Mouse (Mus musculus) intestine, embryonic 16.5 days (tissue): ENCODE measurements around the gene Ralgds. TPM values are rescaled to one million over a fixed set of nuclear protein-coding genes. Genes with fewer than 3 reads are reported as not detected.
"Not testable (repeated sequence)": the region's sequence is repeated elsewhere in the genome, so short reads cannot be mapped to it uniquely, and the experiment has no call there.

Experiments
- ATAC-seq: fragments of 200-750 bp; cut with Nextera tagmentation; 2 replicates; pipeline ENCODE4 v1.8.0; 2017; ENCODE audit warnings: moderate TSS enrichment, moderate library complexity
- H3K27ac ChIP-seq: fragments of 300-500 bp; sonication (generic); 2 replicates; pipeline ENCODE4 v1.5.1; 2014; ENCODE audit warnings: mild to moderate bottlenecking, low read length
- H3K27me3 ChIP-seq: fragments of 300-500 bp; sonication (generic); replicated peaks from 2 replicates; pipeline ENCODE4 v1.6.1; 2014; ENCODE audit warnings: low read length, control low read depth, mixed read lengths; ENCODE audit not compliant: control insufficient read depth, insufficient read depth
- H3K36me3 ChIP-seq: fragments of 300-500 bp; sonication (generic); 2 replicates; pipeline ENCODE4 v1.6.1; 2014; ENCODE audit warnings: low read length, control low read depth; ENCODE audit not compliant: control insufficient read depth, insufficient read depth
- H3K4me1 ChIP-seq: fragments of 300-500 bp; sonication (generic); 2 replicates; pipeline ENCODE4 v1.6.1; 2014; ENCODE audit warnings: low read length, control low read depth, mixed read lengths; ENCODE audit not compliant: control insufficient read depth, insufficient read depth
- H3K4me2 ChIP-seq: fragments of 300-500 bp; sonication (generic); 2 replicates; pipeline ENCODE4 v1.6.1; 2014; ENCODE audit warnings: low read depth, low read length, control low read depth
- H3K4me3 ChIP-seq: fragments of 300-500 bp; sonication (generic); 2 replicates; pipeline ENCODE4 v1.5.1; 2014; ENCODE audit warnings: mild to moderate bottlenecking, low read length
- H3K9ac ChIP-seq: fragments of 300-500 bp; sonication (generic); 2 replicates; pipeline ENCODE4 v1.6.1; 2014; ENCODE audit warnings: low read depth, low read length
- H3K9me3 ChIP-seq: fragments of 300-500 bp; sonication (generic); 2 replicates; pipeline ENCODE4 v1.6.1; 2016; ENCODE audit warnings: low read length, control low read depth; ENCODE audit not compliant: control insufficient read depth
- WGBS: fragments of 180-500 bp; shearing (Covaris S2); extraction: QIAGEN DNeasy Blood & Tissue Kit; methylation state at CpG from one replicate; pipeline ENCODE4 v1.1.7; 2014; 5-methylcytosine and 5-hydroxymethylcytosine counted together
- polyA plus RNA-seq: library from polyadenylated mRNA; unstranded; fragments of >200 nt; fragmentation: Nextera tagmentation; extraction: Ambion mirVana; gene quantifications from 2 replicates; pipeline ENCODE4 v1.2.1, GENCODE M21; 2015

Ralgds gene
- polyA plus RNA-seq: 19.1 and 21.5 TPM in 2 replicates

DNA sequence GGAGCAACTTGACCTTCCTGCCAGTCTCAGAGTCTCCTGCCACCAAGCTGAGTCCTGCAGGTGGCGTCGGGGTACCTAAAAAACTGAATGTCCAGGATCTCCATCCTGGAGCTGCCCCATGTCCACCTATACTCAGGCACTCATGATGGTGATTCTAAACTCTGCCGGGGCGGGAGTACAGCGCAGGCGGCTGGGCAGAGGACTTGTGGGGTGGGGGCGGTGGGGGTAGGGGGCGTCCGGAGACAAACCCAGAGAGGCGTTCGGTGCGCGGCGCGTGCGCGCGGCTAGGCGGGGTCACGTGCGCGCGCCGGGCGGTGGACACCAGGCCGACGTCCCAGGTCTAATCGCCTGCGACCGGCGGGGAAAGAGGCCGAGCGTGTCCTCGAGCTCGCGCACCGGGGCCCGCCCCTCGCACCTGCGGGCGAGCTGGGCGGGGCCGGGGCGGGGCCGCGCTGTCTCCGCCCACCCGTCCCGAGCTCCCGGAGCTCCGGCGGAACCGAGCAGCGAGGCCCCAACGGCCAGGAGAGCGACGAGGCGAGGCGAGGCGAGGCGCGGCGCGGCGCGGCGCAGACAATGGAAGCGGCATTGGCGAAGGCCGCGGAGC is at the start of gene Ralgds:
Gene Ralgds, plus strand, starts transcription at position 328 of the 604 bp plus-strand sequence.
- H3K36me3 ChIP-seq: no peaks in the 10 kb centered on the region
- no peaks in the 10 kb centered on the region for H3K9me3 ChIP-seq
- peak within 1 kb of the TSS; percentile 76 for H3K27ac ChIP-seq
- peak within 1 kb of the TSS; percentile 86 for H3K9ac ChIP-seq
- peaks cover 25% of the 10 kb centered on the region for H3K4me1 ChIP-seq
- peak; percentile 77 for ATAC-seq
- H3K4me2 ChIP-seq: peak within 1 kb of the TSS; percentile 98
- H3K4me3 ChIP-seq: peak within 1 kb of the TSS; percentile 77
- no peaks in the 10 kb centered on the region for H3K27me3 ChIP-seq
- under 1% methylated on average over 51 of the region's 71 CpGs for WGBS

DNA sequence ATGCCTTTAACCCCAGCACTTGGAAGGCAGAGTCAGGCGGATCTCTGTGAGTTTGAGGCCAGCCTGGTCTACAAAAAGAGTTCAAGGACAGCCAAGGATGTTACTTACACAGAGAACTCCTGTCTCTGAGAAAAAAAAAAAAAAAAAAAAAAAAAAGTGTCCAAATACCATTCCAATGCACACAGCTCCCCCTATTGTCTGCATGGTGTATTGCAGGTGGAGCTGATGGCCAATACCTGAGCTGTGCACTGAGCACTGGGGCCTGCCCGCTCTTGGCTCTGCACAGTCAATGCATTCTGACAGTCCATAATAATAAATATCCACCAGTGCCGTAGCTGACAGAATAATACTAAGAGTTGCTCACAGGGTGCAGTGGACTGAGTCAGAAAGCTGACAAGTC is 49.0 kb upstream of the Ralgds start:
- Histone ChIP-seq H3K9ac (no peak overlapping the region), H3K27ac (no peak overlapping the region), H3K4me2 (no peak overlapping the region), H3K36me3 (no peaks in the 10 kb centered on the region), H3K4me1 (peaks cover 12% of the 10 kb centered on the region), H3K4me3 (no peak overlapping the region), H3K9me3 (no peaks in the 10 kb centered on the region), H3K27me3 (no peaks in the 10 kb centered on the region)
- no peak for ATAC-seq
- WGBS: 57% methylated on average over 3 of the region's 3 CpGs

DNA sequence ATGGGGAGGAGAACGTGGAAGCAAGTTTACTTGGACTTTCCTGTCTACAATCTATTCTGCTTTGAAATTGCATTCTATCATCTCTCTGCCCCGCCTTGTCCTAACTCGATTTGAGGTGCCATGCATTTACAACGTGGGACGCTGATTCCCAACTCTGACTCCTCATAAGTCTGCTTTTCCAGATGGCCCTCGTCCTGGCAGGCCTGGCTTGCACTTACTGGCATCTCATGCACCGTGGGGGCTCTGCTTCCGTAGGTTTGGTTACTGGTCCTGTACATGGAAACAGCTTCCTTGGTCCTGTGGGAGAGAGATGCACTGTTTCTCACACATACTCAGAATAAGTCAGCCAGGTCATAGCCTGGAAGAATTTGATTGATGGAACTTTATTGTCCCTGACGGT is 48.0 kb upstream of the Ralgds start:
- Histone ChIP-seq H3K4me1 (peaks cover 14% of the 10 kb centered on the region), H3K4me2 (no peak overlapping the region), H3K9me3 (no peaks in the 10 kb centered on the region), H3K27me3 (no peaks in the 10 kb centered on the region), H3K9ac (no peak overlapping the region), H3K4me3 (no peak overlapping the region), H3K36me3 (peaks cover 9% of the 10 kb centered on the region), H3K27ac (no peak overlapping the region)
- 78% methylated on average over 9 of the region's 9 CpGs for WGBS
- ATAC-seq: no peak

DNA sequence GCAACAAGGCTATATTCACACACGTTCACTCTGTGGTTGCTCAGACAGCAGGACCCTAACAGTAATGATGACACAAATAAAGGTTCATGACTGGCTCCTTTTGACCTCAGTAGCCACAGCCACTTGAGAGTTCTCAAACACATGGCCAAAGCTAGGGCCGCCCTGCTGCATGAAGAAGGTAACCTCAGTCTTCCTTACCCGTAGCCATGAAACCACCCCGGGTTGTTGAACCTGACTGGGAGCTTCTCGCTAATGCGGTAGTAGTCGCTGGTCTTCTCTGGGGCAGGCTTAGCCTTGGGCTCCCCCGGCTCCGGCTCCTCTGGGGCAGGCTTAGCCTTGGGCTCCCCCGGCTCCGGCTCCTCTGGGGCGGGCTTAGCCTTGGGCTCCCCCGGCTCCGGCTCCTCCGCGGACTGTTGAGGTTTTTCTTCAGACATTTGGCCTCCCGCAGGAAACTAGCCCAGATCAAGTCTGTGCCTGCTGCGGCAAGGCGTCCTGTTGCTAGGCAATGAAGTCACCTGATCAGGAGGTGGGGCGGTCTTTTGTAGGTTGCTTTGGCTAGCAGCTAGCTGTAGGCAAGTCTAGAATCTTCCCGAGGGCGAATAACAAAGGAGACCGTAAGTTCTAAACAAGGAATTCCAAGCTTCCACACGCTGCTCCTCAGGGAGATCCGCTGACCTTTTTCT is 46.9 kb upstream of the Ralgds start, which contains the start of gene 1700007K13Rik:
Gene 1700007K13Rik, minus strand, starts transcription at position 497 of the 683 bp plus-strand sequence.
- no peaks in the 10 kb centered on the region for H3K27me3 ChIP-seq
- peak within 1 kb of the TSS; percentile 26 for H3K4me3 ChIP-seq
- WGBS: 7% methylated on average over 25 of the region's 25 CpGs
- peak; percentile 59 for ATAC-seq
- peaks cover 14% of the 10 kb centered on the region for H3K4me1 ChIP-seq
- H3K27ac ChIP-seq: no peak within 1 kb of the TSS
- no peaks in the 10 kb centered on the region for H3K9me3 ChIP-seq
- peaks cover 18% of the 10 kb centered on the region for H3K36me3 ChIP-seq
- peak within 1 kb of the TSS; percentile 58 for H3K9ac ChIP-seq
- peak within 1 kb of the TSS; percentile 51 for H3K4me2 ChIP-seq

DNA sequence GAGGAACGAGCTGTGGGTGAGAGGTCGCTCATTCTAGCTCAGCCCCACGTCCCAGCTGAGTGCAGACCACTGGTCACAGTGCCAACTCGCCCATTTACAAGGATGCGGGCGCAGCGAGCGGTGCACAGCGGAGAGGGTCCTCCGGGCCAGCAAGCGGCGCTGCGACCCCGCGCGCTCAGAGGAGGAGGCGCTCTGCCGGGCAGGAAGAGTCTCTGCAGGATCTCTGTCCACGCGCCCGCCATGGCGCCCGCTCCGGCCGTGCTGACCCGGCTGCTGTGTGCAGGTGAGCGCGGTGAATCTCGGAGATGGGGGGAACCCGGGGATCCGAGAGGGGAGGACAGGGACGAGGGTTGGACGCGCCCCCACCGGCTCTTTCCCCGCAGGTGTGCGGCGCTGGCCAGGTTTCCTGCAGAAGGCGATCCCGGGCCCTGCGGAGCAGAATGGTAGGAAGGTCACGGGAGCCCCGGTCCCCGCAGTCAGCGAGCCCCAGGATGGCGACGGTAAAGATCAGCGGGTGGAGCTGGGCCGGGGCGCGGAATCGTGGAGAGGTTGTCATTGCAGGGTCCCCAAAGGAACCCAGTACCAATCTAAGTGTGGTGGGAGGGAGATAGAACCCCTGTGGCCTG is 45.0 kb upstream of the Ralgds start, which contains the start of gene Mrps2:
Gene Mrps2, plus strand, starts transcription at position 207 of the 626 bp plus-strand sequence.
- ATAC-seq: peak; percentile 90
- WGBS: under 1% methylated on average over 52 of the region's 52 CpGs
- H3K27me3 ChIP-seq: no peaks in the 10 kb centered on the region
- no peak within 1 kb of the TSS for H3K27ac ChIP-seq
- peak within 1 kb of the TSS; percentile 90 for H3K4me3 ChIP-seq
- H3K36me3 ChIP-seq: peaks cover 30% of the 10 kb centered on the region
- H3K4me1 ChIP-seq: peaks cover 14% of the 10 kb centered on the region
- H3K9ac ChIP-seq: peak within 1 kb of the TSS; percentile 94
- H3K9me3 ChIP-seq: peaks cover 2% of the 10 kb centered on the region; the same call in 1 of the 2 replicates
- H3K4me2 ChIP-seq: peak within 1 kb of the TSS; percentile 59

DNA sequence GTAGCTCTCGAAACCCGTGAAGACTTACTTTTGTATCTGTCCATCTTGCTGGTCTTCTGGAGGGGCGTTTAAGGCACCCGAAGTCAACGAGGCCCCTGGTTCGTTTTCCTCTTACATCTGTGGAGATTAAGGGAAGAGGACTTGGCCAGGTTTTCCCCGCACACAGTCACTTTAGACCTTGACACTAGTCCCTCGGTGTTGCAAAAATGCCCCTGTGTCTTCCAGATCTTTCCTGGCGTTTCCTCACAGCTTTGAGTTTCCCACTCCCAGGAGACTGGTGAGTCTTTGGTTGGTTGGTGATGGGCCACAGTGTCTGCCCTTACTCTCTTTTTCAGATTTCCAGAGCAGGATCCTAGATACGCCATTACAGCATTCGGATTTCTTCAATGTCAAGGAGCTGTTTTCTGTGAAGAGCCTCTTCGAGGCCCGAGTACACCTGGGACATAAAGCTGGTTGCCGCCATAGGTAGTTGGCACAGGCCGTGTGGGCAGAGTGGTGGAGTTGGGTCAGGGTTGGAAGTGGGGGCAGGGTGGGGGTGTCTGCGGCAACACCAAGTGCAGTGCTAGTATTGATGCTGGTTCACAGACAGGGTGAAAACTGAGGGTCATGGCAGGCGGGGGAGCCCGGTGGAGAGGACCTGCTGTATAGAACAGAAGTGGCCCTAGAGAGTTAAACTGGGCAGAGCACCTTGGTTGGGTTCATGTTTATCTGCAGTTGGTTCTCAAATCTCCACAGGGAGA is 44.3 kb upstream of the Ralgds start:
- WGBS: 56% methylated on average over 18 of the region's 18 CpGs
- peak overlapping the region; percentile 59 for H3K4me2 ChIP-seq

DNA sequence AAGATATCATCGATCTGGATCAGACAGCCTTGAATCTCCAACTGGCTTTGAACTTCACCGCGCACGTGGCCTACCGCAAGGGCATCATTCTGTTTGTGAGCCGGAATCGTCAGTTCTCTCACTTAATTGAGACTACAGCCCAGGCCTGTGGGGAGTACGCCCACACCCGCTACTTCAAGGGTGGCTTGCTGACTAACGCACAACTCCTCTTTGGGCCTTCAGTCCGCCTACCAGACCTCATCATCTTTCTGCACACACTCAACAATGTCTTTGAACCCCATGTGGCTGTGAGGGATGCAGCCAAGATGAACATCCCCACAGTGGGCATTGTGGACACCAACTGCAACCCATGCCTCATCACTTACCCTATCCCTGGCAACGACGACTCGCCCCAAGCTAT is 43.5 kb upstream of the Ralgds start:
- H3K36me3 ChIP-seq: peaks cover 30% of the 10 kb centered on the region
- H3K4me3 ChIP-seq: no peak overlapping the region
- peaks cover 4% of the 10 kb centered on the region; the same call in 1 of the 2 replicates for H3K9me3 ChIP-seq
- H3K27ac ChIP-seq: no peak overlapping the region
- H3K4me2 ChIP-seq: no peak overlapping the region
- ATAC-seq: no peak
- WGBS: 96% methylated on average over 14 of the region's 14 CpGs
- no peaks in the 10 kb centered on the region for H3K27me3 ChIP-seq
- peaks cover 14% of the 10 kb centered on the region for H3K4me1 ChIP-seq
- no peak overlapping the region for H3K9ac ChIP-seq

More for the DNA sequence above, 44.3 kb upstream of the Ralgds start:
- no peak overlapping the region for H3K27ac ChIP-seq
- peak overlapping the region; percentile 90 for H3K4me3 ChIP-seq
- no peaks in the 10 kb centered on the region for H3K27me3 ChIP-seq
- peaks cover 4% of the 10 kb centered on the region; the same call in 1 of the 2 replicates for H3K9me3 ChIP-seq
- H3K9ac ChIP-seq: peak overlapping the region; percentile 94
- peaks cover 30% of the 10 kb centered on the region for H3K36me3 ChIP-seq
- peaks cover 14% of the 10 kb centered on the region for H3K4me1 ChIP-seq
- no peak for ATAC-seq

DNA sequence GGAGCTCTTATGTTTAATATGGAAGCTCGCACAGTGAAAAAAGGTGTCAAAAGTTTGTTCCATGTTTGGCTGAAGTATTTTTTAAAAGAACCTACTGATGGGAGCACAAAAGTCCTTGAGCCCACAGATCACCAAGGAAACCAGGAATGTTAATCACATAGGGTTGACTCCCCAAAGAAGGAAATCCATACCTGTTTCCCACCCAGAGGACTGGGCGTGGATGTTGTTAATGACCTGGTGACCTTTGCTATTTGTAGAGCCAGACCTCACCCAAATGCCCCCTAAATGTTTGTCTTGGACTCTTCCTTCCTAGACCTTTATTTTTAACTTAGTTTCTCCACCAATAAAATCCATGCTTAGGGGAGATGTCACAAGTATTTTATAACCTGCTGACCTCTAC is 42.3 kb upstream of the Ralgds start:
- 77% methylated on average over 2 of the region's 2 CpGs for WGBS
- no peak for ATAC-seq

DNA sequence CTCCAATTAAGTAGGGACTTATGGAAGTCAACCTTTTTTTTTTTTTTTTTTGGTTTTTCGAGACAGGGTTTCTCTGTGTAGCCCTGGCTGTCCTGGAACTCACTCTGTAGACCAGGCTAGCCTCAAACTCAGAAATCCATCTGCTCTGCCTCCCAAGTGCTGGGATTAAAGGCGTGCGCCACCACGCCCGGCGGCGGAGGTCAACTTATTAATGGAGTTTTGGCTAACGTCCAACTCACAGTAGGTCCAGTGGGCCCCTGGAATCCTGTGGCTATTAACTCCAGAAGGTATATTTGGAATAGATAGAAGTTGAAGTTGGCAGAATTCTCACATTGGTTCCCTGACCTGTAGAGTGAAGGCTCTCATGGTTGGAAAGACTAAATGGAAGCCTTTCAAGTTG is 40.9 kb upstream of the Ralgds start:
- peaks cover 30% of the 10 kb centered on the region for H3K36me3 ChIP-seq
- H3K9me3 ChIP-seq, H3K4me3 ChIP-seq, H3K4me2 ChIP-seq, H3K27me3 ChIP-seq, ATAC-seq, H3K9ac ChIP-seq, H3K4me1 ChIP-seq, H3K27ac ChIP-seq: not testable (repeated sequence)
- WGBS: 96% methylated on average over 8 of the region's 8 CpGs

More for the DNA sequence above, 42.3 kb upstream of the Ralgds start:
- H3K4me2 ChIP-seq: no peak overlapping the region
- no peak overlapping the region for H3K4me3 ChIP-seq
- peaks cover 4% of the 10 kb centered on the region; the same call in 1 of the 2 replicates for H3K9me3 ChIP-seq
- no peak overlapping the region for H3K9ac ChIP-seq
- H3K27me3 ChIP-seq: no peaks in the 10 kb centered on the region
- H3K4me1 ChIP-seq: peaks cover 14% of the 10 kb centered on the region
- peaks cover 30% of the 10 kb centered on the region for H3K36me3 ChIP-seq
- H3K27ac ChIP-seq: no peak overlapping the region
